Comparison of ENCODE assay signal across 8 mouse cellular contexts in the genomic region with DNA sequence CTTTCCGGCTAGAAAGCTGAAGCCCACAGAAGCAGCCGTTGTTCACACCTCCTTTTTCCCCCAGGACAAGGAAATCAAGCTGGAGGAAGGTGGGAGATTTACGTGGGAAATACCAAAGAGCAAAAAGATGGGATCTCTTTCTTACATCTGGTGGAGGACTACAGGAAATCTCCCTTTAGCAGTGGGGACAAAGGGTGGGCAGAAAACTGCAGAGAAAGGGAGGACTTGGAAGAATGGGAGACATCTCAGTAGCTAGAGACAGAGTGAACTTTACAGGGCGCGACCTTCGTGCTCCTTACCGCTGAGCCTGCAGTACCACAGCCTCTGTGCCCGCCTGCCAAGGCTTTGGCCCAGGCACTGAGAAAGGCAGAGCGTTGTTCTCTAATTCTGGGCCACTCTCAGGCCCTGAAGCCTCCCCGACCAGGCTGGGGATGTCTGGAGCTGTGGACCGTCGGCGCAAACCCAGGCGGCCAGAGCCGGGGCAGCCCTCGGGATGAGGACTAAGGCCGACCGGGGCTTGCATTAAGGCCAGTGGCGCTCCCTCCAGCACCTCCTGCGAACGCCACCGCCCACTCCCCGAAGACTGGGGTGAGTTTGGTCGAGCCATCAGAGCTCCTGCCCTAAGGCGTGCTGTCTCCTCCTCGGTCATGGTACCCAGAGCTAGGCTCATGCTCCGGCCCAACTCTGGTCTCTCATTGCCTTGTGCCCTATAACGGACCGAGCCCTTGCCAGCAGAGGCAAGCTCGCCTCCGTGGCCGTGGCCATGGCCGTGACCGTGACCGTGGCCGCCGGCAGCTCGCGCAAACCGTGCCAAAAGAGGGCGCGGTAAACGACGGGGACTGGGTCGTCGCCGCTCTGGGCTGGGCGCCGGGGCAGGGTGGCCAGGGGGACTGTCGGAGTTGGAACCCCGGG. TPM values are rescaled to one million over a fixed set of nuclear protein-coding genes. Genes with fewer than 3 reads are reported as not detected.
DNase-seq lines count a peak whose midpoint lies in the region; ATAC-seq and TF ChIP-seq lines count a peak whose summit lies in the region.

No protein-coding gene starts in this region.

- intact Hi-C loops in heart, postnatal 25 days (cut with DNase I): loop anchor here (2.0 to 5.0 kb wide), 2 partner anchors 27 to 40 kb away; partner anchors contain the start of gene Plcb2

- WGBS in heart, embryonic 14.5 days: 18% methylated on average over 51 of the region's 51 CpGs
- 4% methylated on average over 51 of the region's 51 CpGs for WGBS in forebrain, embryonic 16.5 days
- 2% methylated on average over 51 of the region's 51 CpGs for WGBS in midbrain, embryonic 10.5 days

- peak overlapping the region; percentile 74 for H3K4me2 ChIP-seq in heart, embryonic 14.5 days (ENCODE audit: low read length)
- peak overlapping the region; percentile 79 for H3K4me2 ChIP-seq in forebrain, embryonic 16.5 days (ENCODE audit: low read length)

- TF ChIP-seq CTCF in G1E (IDR thresholded peaks at IDR 0.05; ENCODE audit: low read depth, low read length): no peak

- no peak overlapping the region for H3K27ac ChIP-seq in heart, embryonic 14.5 days (replicated peaks in 1 of 2; ENCODE audit: control insufficient read depth in 1 of 2, insufficient read depth in 1 of 2, low read depth in 2 of 2, low read length in 2 of 2)
- H3K27ac ChIP-seq in forebrain, embryonic 16.5 days (ENCODE audit: low read length): no peak overlapping the region
- 0 out of 2 replicates have a peak overlapping the region, but pooled peaks have one; percentile 13 for H3K27ac ChIP-seq in midbrain, embryonic 10.5 days (replicated peaks)

- no peak for DNase-seq in heart, postnatal 25 days (ENCODE audit: low spot score)
- DNase-seq in G1E (ENCODE audit: low spot score): no peak
- DNase-seq in midbrain, embryonic 10.5 days (ENCODE audit: low spot score): peak; percentile 59
- DNase-seq in frontal cortex, postnatal 14 days (ENCODE audit: low spot score in 2 of 2): no peak
- DNase-seq in layer of hippocampus, adult 11-12 months (ENCODE audit: low spot score): no peak
- DNase-seq in right cerebral cortex, adult 2 months (ENCODE audit: low spot score in 2 of 2): no peak

- H3K4me3 ChIP-seq in heart, embryonic 14.5 days (ENCODE audit: control insufficient read depth in 1 of 2, insufficient read depth in 1 of 2, low read depth in 1 of 2, low read length in 2 of 2): peak overlapping the region; percentile 46 to 47
- H3K4me3 ChIP-seq in G1E (ENCODE audit: low read depth, low read length): peak overlapping the region; percentile 51; the same call in 1 of the 2 replicates
- peak overlapping the region; percentile 46 for H3K4me3 ChIP-seq in forebrain, embryonic 16.5 days (replicated peaks; ENCODE audit: low read length)
- peak overlapping the region; percentile 54 for H3K4me3 ChIP-seq in midbrain, embryonic 10.5 days

- no peaks in the 10 kb centered on the region for H3K9me3 ChIP-seq in heart, embryonic 14.5 days (ENCODE audit: control insufficient read depth, low read length)
- H3K9me3 ChIP-seq in G1E (replicated peaks): peaks cover 16% of the 10 kb centered on the region
- no peaks in the 10 kb centered on the region for H3K9me3 ChIP-seq in forebrain, embryonic 16.5 days (ENCODE audit: control insufficient read depth, low read length)
- no peaks in the 10 kb centered on the region for H3K9me3 ChIP-seq in midbrain, embryonic 10.5 days (replicated peaks)

- ATAC-seq in heart, embryonic 14.5 days (ENCODE audit: insufficient number of reproducible peaks, insufficient read depth, low FRiP score, low read depth): no peak
- no peak for ATAC-seq in G1E (ENCODE audit: extremely low read depth, insufficient number of reproducible peaks, low FRiP score, poor library complexity, severe bottlenecking)
- no peak for ATAC-seq in forebrain, embryonic 16.5 days

- H3K9ac ChIP-seq in heart, embryonic 14.5 days (ENCODE audit: low read length): peak overlapping the region; percentile 73
- H3K9ac ChIP-seq in forebrain, embryonic 16.5 days (replicated peaks; ENCODE audit: low read depth, low read length): peak overlapping the region; percentile 44

- peaks cover 65% of the 10 kb centered on the region for H3K27me3 ChIP-seq in heart, embryonic 14.5 days (ENCODE audit: control insufficient read depth, insufficient read depth, low read length)
- H3K27me3 ChIP-seq in G1E (ENCODE audit: insufficient read depth, low read length): peaks cover 71% of the 10 kb centered on the region
- H3K27me3 ChIP-seq in forebrain, embryonic 16.5 days (replicated peaks; ENCODE audit: control insufficient read depth, insufficient read depth, low read length): peaks cover 70% of the 10 kb centered on the region
- peaks cover 99% of the 10 kb centered on the region for H3K27me3 ChIP-seq in midbrain, embryonic 10.5 days (ENCODE audit: low read depth, poor library complexity, severe bottlenecking)

- H3K4me1 ChIP-seq in heart, embryonic 14.5 days (ENCODE audit: control insufficient read depth in 2 of 2, insufficient read depth in 2 of 2, low read length in 2 of 2): peaks cover 46 to 56% of the 10 kb centered on the region in 2 experiments
- peaks cover 22% of the 10 kb centered on the region for H3K4me1 ChIP-seq in G1E (ENCODE audit: insufficient read depth, low read depth, low read length)
- peaks cover 47% of the 10 kb centered on the region for H3K4me1 ChIP-seq in forebrain, embryonic 16.5 days (replicated peaks; ENCODE audit: control insufficient read depth, insufficient read depth, low read length)
- H3K4me1 ChIP-seq in midbrain, embryonic 10.5 days: peaks cover 50% of the 10 kb centered on the region

- no peaks in the 10 kb centered on the region for H3K36me3 ChIP-seq in heart, embryonic 14.5 days (ENCODE audit: control insufficient read depth, insufficient read depth, low read length)
- H3K36me3 ChIP-seq in G1E (replicated peaks): peaks cover 7% of the 10 kb centered on the region
- no peaks in the 10 kb centered on the region for H3K36me3 ChIP-seq in forebrain, embryonic 16.5 days (ENCODE audit: control insufficient read depth, insufficient read depth)
- no peaks in the 10 kb centered on the region for H3K36me3 ChIP-seq in midbrain, embryonic 10.5 days

RNA-seq across cellular contexts. Expression of gene Ankrd63, which starts 1.5 kb away (rescaled TPM):
- 2.1 and 3.0 TPM in 2 replicates for polyA plus RNA-seq in heart, embryonic 14.5 days (2014; fragmentation: Nextera tagmentation; extraction: Ambion mirVana)
- total RNA-seq in heart, postnatal 25 days (2021): 1 to 10 TPM; 1.8 to 3.0 TPM
- total RNA-seq in G1E (2014; fragmentation: Nextera tagmentation): 0.15 TPM in 1 of 2 replicates, not detected in the other
- total RNA-seq in G1E (2017): under 0.01 and 0.05 TPM in 2 replicates
- polyA plus RNA-seq in G1E (2012): not detected in 2 replicates
- 0.43 and 0.46 TPM in 2 replicates for polyA plus RNA-seq in forebrain, embryonic 16.5 days (2015; fragmentation: Nextera tagmentation; extraction: Ambion mirVana)
- polyA plus RNA-seq in midbrain, embryonic 10.5 days (2016; fragmentation: Nextera tagmentation; extraction: Ambion mirVana): not detected in 2 replicates

RNA-seq across cellular contexts. Expression of gene Plcb2, which starts 26.0 kb away (rescaled TPM):
- polyA plus RNA-seq in heart, embryonic 14.5 days (2014; fragmentation: Nextera tagmentation; extraction: Ambion mirVana): 2.0 and 2.6 TPM in 2 replicates
- total RNA-seq in heart, postnatal 25 days (2021): 1 to 10 TPM; 1.9 to 2.8 TPM
- total RNA-seq in G1E (2014; fragmentation: Nextera tagmentation): 25.6 and 30.6 TPM in 2 replicates
- 7.3 and 8.5 TPM in 2 replicates for total RNA-seq in G1E (2017)
- 4.5 and 5.4 TPM in 2 replicates for polyA plus RNA-seq in G1E (2012)
- 0.63 and 1.2 TPM in 2 replicates for polyA plus RNA-seq in forebrain, embryonic 16.5 days (2015; fragmentation: Nextera tagmentation; extraction: Ambion mirVana)
- polyA plus RNA-seq in midbrain, embryonic 10.5 days (2016; fragmentation: Nextera tagmentation; extraction: Ambion mirVana): 0.09 and 0.34 TPM in 2 replicates

RNA-seq across cellular contexts. Expression of gene Pak6, which starts 39.1 kb away (rescaled TPM):
- polyA plus RNA-seq in heart, embryonic 14.5 days (2014; fragmentation: Nextera tagmentation; extraction: Ambion mirVana): 8.3 and 8.6 TPM in 2 replicates
- 1 to 10 TPM; 6.4 to 9.9 TPM for total RNA-seq in heart, postnatal 25 days (2021)
- total RNA-seq in G1E (2014; fragmentation: Nextera tagmentation) (7.9 and 9.6 TPM in 2 replicates), G1E (2017) (6.2 and 10.0 TPM in 2 replicates)
- 28.0 and 34.2 TPM in 2 replicates for polyA plus RNA-seq in G1E (2012)
- 26.0 and 36.4 TPM in 2 replicates for polyA plus RNA-seq in forebrain, embryonic 16.5 days (2015; fragmentation: Nextera tagmentation; extraction: Ambion mirVana)
- 0.26 and 0.99 TPM in 2 replicates for polyA plus RNA-seq in midbrain, embryonic 10.5 days (2016; fragmentation: Nextera tagmentation; extraction: Ambion mirVana)

RNA-seq across cellular contexts. Expression of gene Inafm2, which starts 43.3 kb away (rescaled TPM):
- 64.4 and 68.0 TPM in 2 replicates for polyA plus RNA-seq in heart, embryonic 14.5 days (2014; fragmentation: Nextera tagmentation; extraction: Ambion mirVana)
- 10 to 100 TPM; 26.7 to 32.4 TPM for total RNA-seq in heart, postnatal 25 days (2021)
- total RNA-seq in G1E (2014; fragmentation: Nextera tagmentation): 24.8 and 26.5 TPM in 2 replicates
- total RNA-seq in G1E (2017): 14.8 and 16.0 TPM in 2 replicates
- 21.0 and 28.6 TPM in 2 replicates for polyA plus RNA-seq in G1E (2012)
- 24.4 and 27.0 TPM in 2 replicates for polyA plus RNA-seq in forebrain, embryonic 16.5 days (2015; fragmentation: Nextera tagmentation; extraction: Ambion mirVana)
- 24.2 and 24.6 TPM in 2 replicates for polyA plus RNA-seq in midbrain, embryonic 10.5 days (2016; fragmentation: Nextera tagmentation; extraction: Ambion mirVana)
